Mouse (Mus musculus) heart, adult 2 months (tissue): ENCODE results near the gene Irf3. TPM values are rescaled to one million over a fixed set of nuclear protein-coding genes. Genes with fewer than 3 reads are reported as not detected.
A peak's percentile ranks its signal among the peaks of the same experiment; 100 is the strongest.

Experiments
- DNase-seq, 2 experiments: peaks; one replicate each; pipeline ENCODE4 v3.0.0; 2021
- H3K27ac ChIP-seq: fragments of 200-600 bp; 2 replicates; pipeline ENCODE4 v1.8.1; 2022
- H3K27me3 ChIP-seq: fragments of 200-500 bp; 2 replicates; pipeline ENCODE4 v1.6.1; 2012; ENCODE audit warnings: mild to moderate bottlenecking, low read length, inconsistent platforms, mixed read lengths; ENCODE audit not compliant: control insufficient read depth, insufficient read depth
- H3K36me3 ChIP-seq: fragments of 200-500 bp; 2 replicates; pipeline ENCODE4 v1.6.1; 2012; ENCODE audit warnings: low read length, inconsistent platforms; ENCODE audit not compliant: control insufficient read depth, insufficient read depth
- H3K4me1 ChIP-seq: fragments of 200-500 bp; 2 replicates; pipeline ENCODE4 v1.6.1; 2011; ENCODE audit warnings: low read length; ENCODE audit not compliant: control insufficient read depth, insufficient read depth
- H3K4me3 ChIP-seq: fragments of 200-600 bp; 2 replicates; pipeline ENCODE4 v1.8.1; 2022
- H3K79me2 ChIP-seq: fragments of 200-500 bp; replicated peaks from 2 replicates; pipeline ENCODE4 v1.6.1; 2012; ENCODE audit warnings: mild to moderate bottlenecking, inconsistent platforms, low read length, moderate library complexity, mixed read lengths; ENCODE audit not compliant: control insufficient read depth, insufficient read depth
- H3K9ac ChIP-seq: fragments of 200-500 bp; 2 replicates; pipeline ENCODE4 v1.6.1; 2012; ENCODE audit warnings: low read depth, mild to moderate bottlenecking, control low read depth, inconsistent platforms, low read length, mixed read lengths
- CTCF ChIP-seq: fragments of 200-600 bp; IDR thresholded peaks from 2 replicates; pipeline ENCODE4 v1.8.1; 2022; ENCODE audit warnings: antibody characterized with exemption, mild to moderate bottlenecking, moderate library complexity
- EP300 ChIP-seq: fragments of 200-500 bp; IDR thresholded peaks from 2 replicates; pipeline ENCODE4 v1.6.1; 2011; ENCODE audit warnings: low read depth, low read length, control low read depth; ENCODE audit not compliant: insufficient read depth
- POLR2A ChIP-seq: fragments of 200-500 bp; IDR thresholded peaks from 2 replicates; pipeline ENCODE4 v1.6.1; 2011; ENCODE audit warnings: mild to moderate bottlenecking, low read depth, low read length, control low read depth; ENCODE audit not compliant: insufficient read depth
- WGBS: fragments of 180-500 bp; shearing (Covaris S2); methylation state at CpG from one replicate; pipeline ENCODE4 v1.1.7; 2018; 5-methylcytosine and 5-hydroxymethylcytosine counted together
- intact Hi-C: fragments of 180-260 bp; cut with DNase I; formaldehyde crosslinking; loops from one replicate; pipeline ENCODE4 v1.15.1; 2025
- polyA plus RNA-seq: library from polyadenylated mRNA; depleted of rRNA; stranded (reverse); fragments of >200 nt; gene quantifications from 2 replicates; pipeline ENCODE4 v1.2.3, GENCODE M21; 2012
- total RNA-seq, 2 experiments: library from RNA; stranded (reverse); gene quantifications; 2 replicates each; pipeline ENCODE4 v1.2.3; 2021

Gene Irf3
- total and polyA plus RNA-seq, 3 experiments = 24.4 to 55.6 (median 26.0) TPM

DNA sequence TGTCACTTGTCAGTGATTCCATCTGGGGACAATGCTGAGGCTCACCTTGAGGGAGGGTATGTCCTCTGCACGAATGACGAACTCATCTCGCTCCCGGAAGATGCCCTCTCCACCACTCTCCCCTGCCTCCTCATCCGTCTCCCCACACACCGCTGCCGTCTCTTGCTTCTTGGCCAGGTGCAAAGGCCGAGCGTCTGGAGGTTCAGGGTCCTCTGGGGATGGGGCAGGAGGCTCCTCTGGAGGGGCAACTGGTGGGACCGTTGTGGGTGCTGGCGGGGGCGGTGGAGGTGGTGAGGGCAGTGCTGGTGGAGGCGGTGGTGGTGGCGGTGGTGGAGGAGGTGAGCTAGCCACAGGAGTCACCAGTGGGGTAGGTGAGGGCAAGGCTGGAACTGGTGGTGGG is 45.9 kb downstream of the Irf3 start:
- Histone ChIP-seq H3K36me3 (no peaks in the 10 kb centered on the region), H3K4me1 (no peaks in the 10 kb centered on the region), H3K4me3 (no peak overlapping the region), H3K79me2 (peaks cover 7% of the 10 kb centered on the region), H3K9ac (no peak overlapping the region), H3K27me3 (no peaks in the 10 kb centered on the region), H3K27ac (no peak overlapping the region)
- TF ChIP-seq EP300 (no peak), POLR2A (no peak), CTCF (no peak)
- intact Hi-C loops = no loop called here
- WGBS = 94% methylated on average over 14 of the region's 14 CpGs
- DNase-seq = no peak

- WGBS = 92% methylated on average over 22 of the region's 22 CpGs
- Histone ChIP-seq H3K79me2 (peaks cover 8% of the 10 kb centered on the region), H3K4me3 (no peak overlapping the region), H3K27me3 (no peaks in the 10 kb centered on the region), H3K4me1 (no peaks in the 10 kb centered on the region), H3K27ac (no peak overlapping the region), H3K9ac (no peak overlapping the region), H3K36me3 (no peaks in the 10 kb centered on the region)
- TF ChIP-seq EP300 (no peak), CTCF (no peak), POLR2A (no peak)
- no peak for DNase-seq
- intact Hi-C loops = no loop called here
Measured at GRCm38 (mm10) chr7:45045741-45046140, 48.3 kb downstream of the Irf3 start.

GRCm38 (mm10) chr7:45046853-45047350 is 49.5 kb downstream of the Irf3 start:
- H3K36me3 ChIP-seq = no peaks in the 10 kb centered on the region
- H3K79me2 ChIP-seq = peaks cover 8% of the 10 kb centered on the region
- H3K27me3 ChIP-seq = no peaks in the 10 kb centered on the region
- no peak overlapping the region for H3K27ac ChIP-seq
- H3K4me3 ChIP-seq = no peak overlapping the region
- DNase-seq = no peak
- TF ChIP-seq CTCF (no peak), EP300 (no peak), POLR2A (no peak)
- WGBS = 89% methylated on average over 26 of the region's 26 CpGs
- H3K9ac ChIP-seq = no peak overlapping the region
- intact Hi-C loops = no loop called here
- H3K4me1 ChIP-seq = peaks cover 5% of the 10 kb centered on the region

- H3K36me3 ChIP-seq = no peaks in the 10 kb centered on the region
- intact Hi-C loops = no loop called here
Measured at GRCm38 (mm10) chr7:45047491-45047890, 50.0 kb downstream of the Irf3 start.

GRCm38 (mm10) chr7:45048001-45048890 is 50.8 kb downstream of the Irf3 start:
- no peak overlapping the region for H3K9ac ChIP-seq
- no peaks in the 10 kb centered on the region for H3K27me3 ChIP-seq
- intact Hi-C loops = no loop called here
- 90% methylated on average over 38 of the region's 38 CpGs for WGBS
- H3K27ac ChIP-seq = no peak overlapping the region
- DNase-seq = no peak
- TF ChIP-seq EP300 (no peak), POLR2A (no peak), CTCF (no peak)
- H3K4me1 ChIP-seq = peaks cover 5% of the 10 kb centered on the region
- peaks cover 8% of the 10 kb centered on the region for H3K79me2 ChIP-seq
- no peak overlapping the region for H3K4me3 ChIP-seq
- no peaks in the 10 kb centered on the region for H3K36me3 ChIP-seq

More at GRCm38 (mm10) chr7:45047491-45047890, 50.0 kb downstream of the Irf3 start:
- TF ChIP-seq POLR2A (no peak), EP300 (no peak), CTCF (no peak)
- whole genome bisulfite sequencing = 94% methylated on average over 14 of the region's 14 CpGs
- peaks cover 8% of the 10 kb centered on the region for H3K79me2 ChIP-seq
- peaks cover 5% of the 10 kb centered on the region for H3K4me1 ChIP-seq
- no peaks in the 10 kb centered on the region for H3K27me3 ChIP-seq
- DNase-seq = no peak
- H3K27ac ChIP-seq = no peak overlapping the region
- no peak overlapping the region for H3K9ac ChIP-seq
- no peak overlapping the region for H3K4me3 ChIP-seq

DNA sequence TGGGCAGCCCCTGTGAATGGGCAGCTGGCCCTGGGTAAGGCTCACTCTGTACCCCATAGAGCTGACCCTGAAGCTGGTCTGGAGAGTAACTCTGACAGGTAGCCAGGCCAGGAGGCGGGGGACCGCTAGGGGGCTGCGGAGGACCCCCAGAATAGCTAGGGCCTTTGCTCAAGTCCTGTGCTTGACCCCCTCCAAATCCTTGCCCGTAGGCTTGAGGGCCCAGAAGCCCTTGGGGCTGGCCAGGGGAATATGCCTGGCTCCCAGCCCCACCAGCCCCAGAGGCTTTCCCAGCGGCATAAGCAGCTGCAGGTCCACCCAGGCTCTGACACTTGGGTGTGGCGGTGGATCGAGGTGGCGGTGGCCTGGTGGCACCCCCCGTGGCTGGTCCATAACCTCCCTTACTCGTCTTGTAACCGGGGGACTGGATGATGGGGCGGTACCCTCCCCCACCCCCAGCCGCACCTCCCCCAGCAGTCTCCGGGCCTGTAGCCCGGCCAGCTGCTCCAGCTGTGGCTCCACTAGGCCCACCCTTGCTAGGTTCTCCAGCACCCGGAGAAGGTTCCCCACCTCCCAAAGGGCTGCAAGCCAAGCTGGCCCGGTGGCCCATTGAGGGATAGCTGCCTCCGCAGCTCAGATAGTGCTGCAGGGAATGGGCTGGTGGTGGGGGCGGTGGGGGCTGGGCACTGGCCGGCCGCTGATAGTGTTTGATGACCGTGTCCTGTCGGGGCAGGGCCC is 51.6 kb downstream of the Irf3 start:
- TF ChIP-seq EP300 (no peak), POLR2A (no peak), CTCF (no peak)
- no peak overlapping the region for H3K9ac ChIP-seq
- intact Hi-C loops = no loop called here
- no peaks in the 10 kb centered on the region for H3K36me3 ChIP-seq
- no peak overlapping the region for H3K4me3 ChIP-seq
- peaks cover 5% of the 10 kb centered on the region for H3K4me1 ChIP-seq
- H3K79me2 ChIP-seq = peaks cover 8% of the 10 kb centered on the region
- peak; percentile 52 to 60 for DNase-seq
- H3K27ac ChIP-seq = no peak overlapping the region
- 80% methylated on average over 23 of the region's 23 CpGs for WGBS
- H3K27me3 ChIP-seq = no peaks in the 10 kb centered on the region
